Mouse (Mus musculus) G1E (cell line): ENCODE measurements around the gene Abcg5.

Experiments used
- CTCF ChIP-seq: IDR thresholded peaks from 2 replicates; pipeline ENCODE4 v1.5.1; 2012; ENCODE audit warnings: low read depth, low read length, inconsistent platforms, mixed read lengths
- GATA1 ChIP-seq: IDR thresholded peaks from 2 replicates; pipeline ENCODE4 v1.6.1; 2012; ENCODE audit warnings: borderline replicate concordance, low read length, inconsistent platforms, mixed read lengths
- GATA2 ChIP-seq: IDR thresholded peaks from 2 replicates; pipeline ENCODE4 v1.6.1; 2012; ENCODE audit warnings: low read depth, low read length, inconsistent platforms, borderline replicate concordance
- POLR2AphosphoS5 ChIP-seq: IDR thresholded peaks from 2 replicates; pipeline ENCODE4 v1.6.1; 2012; ENCODE audit warnings: low read depth, low read length, inconsistent platforms; ENCODE audit not compliant: insufficient replicate concordance

DNA sequence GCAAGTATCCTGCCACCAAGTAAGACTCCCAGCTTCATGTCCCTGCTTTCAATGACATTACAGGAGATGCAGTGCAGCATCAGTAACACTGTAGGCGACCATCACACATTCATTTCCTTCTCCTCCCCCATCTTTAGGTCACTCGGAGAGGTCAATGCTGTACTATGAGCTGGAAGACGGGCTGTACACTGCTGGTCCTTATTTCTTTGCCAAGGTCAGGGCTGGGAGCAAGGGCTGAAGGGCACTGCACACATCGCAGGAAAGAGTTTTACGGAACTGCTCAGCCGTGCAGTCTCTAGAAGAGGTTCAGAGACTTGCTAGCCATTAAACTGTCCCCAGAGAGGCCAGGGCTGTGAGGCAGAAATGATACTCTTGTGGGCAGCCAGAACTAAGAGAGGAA, 13.7 kb upstream of the Abcg5 start:
- no peak for TF ChIP-seq POLR2AphosphoS5
- no peak for TF ChIP-seq CTCF
- no peak for TF ChIP-seq GATA1
- TF ChIP-seq GATA2, result no peak
